Mouse (Mus musculus) small intestine, adult 2 months (tissue): ENCODE results near the gene Sh3kbp1. TPM values are rescaled to one million over a fixed set of nuclear protein-coding genes. Genes with fewer than 3 reads are reported as not detected.

ENCODE experiments used
- H3K27ac ChIP-seq: fragments of 200-500 bp; 2 replicates; pipeline ENCODE4 v1.5.1; 2012; ENCODE audit warnings: low read depth, low read length, control low read depth, inconsistent platforms; ENCODE audit not compliant: insufficient read depth
- H3K27me3 ChIP-seq: fragments of 200-500 bp; 2 replicates; pipeline ENCODE4 v1.6.1; 2012; ENCODE audit warnings: mild to moderate bottlenecking, moderate library complexity, low read length, inconsistent platforms; ENCODE audit not compliant: control insufficient read depth, insufficient read depth
- H3K36me3 ChIP-seq: fragments of 200-500 bp; 2 replicates; pipeline ENCODE4 v1.6.1; 2012; ENCODE audit warnings: mild to moderate bottlenecking, low read length, control low read depth, inconsistent platforms; ENCODE audit not compliant: control insufficient read depth, insufficient read depth
- H3K4me1 ChIP-seq: fragments of 200-500 bp; 2 replicates; pipeline ENCODE4 v1.6.1; 2012; ENCODE audit warnings: low read length, inconsistent platforms, mixed read lengths; ENCODE audit not compliant: control insufficient read depth, insufficient read depth, insufficient read length
- H3K4me3 ChIP-seq: fragments of 200-500 bp; 2 replicates; pipeline ENCODE4 v1.5.1; 2012; ENCODE audit warnings: low read depth, mild to moderate bottlenecking, control low read depth, inconsistent platforms, low read length, moderate library complexity
- CTCF ChIP-seq: fragments of 200-500 bp; IDR thresholded peaks from 2 replicates; pipeline ENCODE4 v1.5.1; 2012; ENCODE audit warnings: low read depth, mild to moderate bottlenecking, control low read depth, inconsistent platforms, low read length, moderate library complexity, mixed read lengths; ENCODE audit not compliant: insufficient replicate concordance, insufficient read length; ENCODE audit errors: extremely low read depth
- POLR2A ChIP-seq: fragments of 200-500 bp; IDR thresholded peaks from 2 replicates; pipeline ENCODE4 v1.6.1; 2012; ENCODE audit warnings: low read depth, mild to moderate bottlenecking, control low read depth, inconsistent platforms, low read length, moderate library complexity
- WGBS: fragments of 180-500 bp; shearing (Covaris S2); methylation state at CpG from one replicate; pipeline ENCODE4 v1.1.7; 2018; 5-methylcytosine and 5-hydroxymethylcytosine counted together
- polyA plus RNA-seq: library from polyadenylated mRNA; depleted of rRNA; stranded (reverse); fragments of >200 nt; gene quantifications from 2 replicates; pipeline ENCODE4 v1.2.3, GENCODE M21; 2012

Gene Sh3kbp1
- polyA plus RNA-seq, 1 experiment, result 4.4 TPM

DNA sequence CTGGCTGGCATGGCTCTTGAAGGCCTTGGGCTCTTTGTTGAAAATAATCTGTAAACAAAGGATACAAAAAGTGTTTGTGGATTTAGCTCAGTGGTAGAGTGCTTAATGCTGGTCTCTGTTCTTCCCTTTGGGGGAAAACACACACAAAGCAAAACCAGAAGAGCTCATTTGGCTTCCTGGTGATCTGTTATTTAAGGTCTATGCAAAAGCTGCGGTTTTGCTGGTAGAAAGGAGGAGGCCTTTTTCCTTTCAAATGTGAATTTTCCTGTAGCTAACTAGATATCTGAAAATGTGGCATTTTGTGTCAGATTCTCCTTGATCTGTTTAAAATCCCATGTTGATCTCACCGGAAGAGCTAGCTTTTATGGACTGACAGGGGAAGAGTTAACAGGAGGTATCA, 141.9 kb downstream of the Sh3kbp1 start:
- no peaks in the 10 kb centered on the region for H3K27me3 ChIP-seq
- no peaks in the 10 kb centered on the region for H3K4me1 ChIP-seq
- no peak overlapping the region for H3K4me3 ChIP-seq
- H3K27ac ChIP-seq, result no peak overlapping the region
- TF ChIP-seq POLR2A (no peak), CTCF (no peak)
- WGBS, result 62% methylated on average over 2 of the region's 2 CpGs
- no peaks in the 10 kb centered on the region for H3K36me3 ChIP-seq

DNA sequence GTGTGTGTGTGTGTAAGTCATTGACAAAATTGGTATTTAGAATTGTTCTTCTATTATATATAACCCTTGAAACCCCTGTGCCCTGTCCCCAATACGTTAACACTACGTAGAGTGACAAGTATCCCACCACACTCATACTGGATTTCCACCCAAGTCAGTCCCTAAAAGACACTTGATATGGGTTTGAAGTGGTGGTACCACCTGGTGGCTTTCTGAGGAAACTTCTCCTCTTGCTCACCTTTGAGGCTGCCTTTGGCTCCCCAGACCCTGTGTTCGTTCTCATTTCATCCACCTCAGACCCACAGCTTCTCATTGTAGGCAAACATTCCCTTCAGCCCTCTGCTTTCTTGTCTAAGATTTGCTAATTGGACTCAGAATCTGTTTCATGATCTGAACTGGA, 142.7 kb downstream of the Sh3kbp1 start:
- Histone ChIP-seq H3K4me3 (no peak overlapping the region), H3K4me1 (no peaks in the 10 kb centered on the region), H3K36me3 (no peaks in the 10 kb centered on the region), H3K27ac (no peak overlapping the region), H3K27me3 (no peaks in the 10 kb centered on the region)
- WGBS, result 82% methylated on average over 3 of the region's 3 CpGs
- no peak for TF ChIP-seq CTCF
- TF ChIP-seq POLR2A, result no peak

DNA sequence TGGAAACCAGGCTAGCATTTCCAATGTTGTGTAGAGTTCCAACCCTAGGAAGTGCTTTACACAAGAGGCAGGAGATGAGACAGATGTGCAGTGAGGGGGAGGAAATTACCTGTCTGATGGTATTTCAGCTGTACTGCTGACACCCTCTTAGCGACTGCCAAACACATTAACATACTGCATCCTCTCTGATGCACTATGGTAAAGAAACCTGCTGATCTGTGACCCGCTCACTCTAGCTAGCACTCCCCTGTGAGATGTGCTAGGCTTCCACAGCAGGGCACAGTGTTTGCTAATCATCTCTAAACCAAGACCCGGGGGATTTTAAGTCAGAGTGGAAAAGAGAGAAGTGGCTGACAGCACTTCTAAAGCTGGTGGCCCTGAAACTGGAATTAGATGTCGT, 145.1 kb downstream of the Sh3kbp1 start:
- TF ChIP-seq CTCF (no peak), POLR2A (no peak)

DNA sequence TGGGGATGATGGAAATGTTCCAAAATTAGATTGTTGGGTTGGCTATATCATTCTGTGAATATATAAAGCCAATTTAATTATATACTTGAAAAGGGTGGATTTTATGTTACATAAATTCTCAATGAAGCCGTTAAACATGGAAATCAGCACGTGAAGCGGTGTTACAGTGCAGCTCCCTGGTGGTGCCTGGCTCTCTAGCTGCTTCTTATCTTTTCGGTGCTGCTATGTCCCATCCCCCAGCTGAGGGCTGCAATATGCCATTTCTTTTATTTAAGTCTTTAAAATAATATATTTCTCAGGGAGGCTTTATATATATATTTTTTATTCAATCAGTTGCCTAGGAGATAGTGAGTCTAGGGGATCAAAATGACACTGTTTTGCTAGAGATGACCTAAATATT, 148.0 kb downstream of the Sh3kbp1 start:
- no peaks in the 10 kb centered on the region for H3K27me3 ChIP-seq
- WGBS, result 85% methylated on average over 4 of the region's 4 CpGs
- H3K4me3 ChIP-seq, result no peak overlapping the region
- no peaks in the 10 kb centered on the region for H3K36me3 ChIP-seq
- TF ChIP-seq CTCF (no peak), POLR2A (no peak)
- no peaks in the 10 kb centered on the region for H3K4me1 ChIP-seq
- H3K27ac ChIP-seq, result no peak overlapping the region

More for the DNA sequence above, 145.1 kb downstream of the Sh3kbp1 start:
- H3K27me3 ChIP-seq, result no peaks in the 10 kb centered on the region
- WGBS, result 68% methylated on average over 4 of the region's 4 CpGs
- H3K4me3 ChIP-seq, result no peak overlapping the region
- H3K36me3 ChIP-seq, result no peaks in the 10 kb centered on the region
- no peak overlapping the region for H3K27ac ChIP-seq
- H3K4me1 ChIP-seq, result no peaks in the 10 kb centered on the region

GRCm38 (mm10) chrX:159778787-159779186, 151.7 kb downstream of the Sh3kbp1 start:
- Histone ChIP-seq H3K4me3 (no peak overlapping the region), H3K27me3 (no peaks in the 10 kb centered on the region), H3K4me1 (no peaks in the 10 kb centered on the region), H3K27ac (no peak overlapping the region), H3K36me3 (no peaks in the 10 kb centered on the region)
- no peak for TF ChIP-seq POLR2A
- no peak for TF ChIP-seq CTCF
- WGBS, result 71% methylated on average over 1 of the region's 1 CpGs

DNA sequence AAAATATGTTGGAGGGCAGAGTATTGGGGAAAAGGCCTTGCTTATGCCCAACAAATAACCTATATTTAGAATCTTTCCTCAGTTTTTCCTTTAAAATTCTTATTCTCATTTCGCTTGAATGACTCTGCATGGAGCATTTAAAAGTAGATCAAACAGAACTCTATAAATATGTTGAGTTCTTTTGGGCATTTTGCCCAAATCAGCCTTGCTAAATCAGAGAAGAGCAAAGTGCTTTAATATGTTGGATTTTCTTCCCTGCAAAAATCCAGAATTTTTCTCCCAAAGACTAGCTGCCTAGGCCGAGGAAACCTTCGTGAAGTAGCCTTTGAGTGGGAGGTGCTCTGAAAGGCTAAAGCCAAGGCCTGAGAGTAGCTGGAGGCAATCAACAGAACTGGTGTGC, 163.4 kb downstream of the Sh3kbp1 start:
- no peak overlapping the region for H3K4me3 ChIP-seq
- no peaks in the 10 kb centered on the region for H3K27me3 ChIP-seq
- WGBS, result 69% methylated on average over 3 of the region's 3 CpGs
- no peak overlapping the region for H3K27ac ChIP-seq
- no peak for TF ChIP-seq POLR2A
- TF ChIP-seq CTCF, result no peak
- H3K4me1 ChIP-seq, result no peaks in the 10 kb centered on the region
- no peaks in the 10 kb centered on the region for H3K36me3 ChIP-seq

GRCm38 (mm10) chrX:159795603-159796002, 168.5 kb downstream of the Sh3kbp1 start:
- WGBS, result 23% methylated on average over 2 of the region's 2 CpGs
- no peak for TF ChIP-seq CTCF
- no peak for TF ChIP-seq POLR2A
- H3K27me3 ChIP-seq, result no peaks in the 10 kb centered on the region

DNA sequence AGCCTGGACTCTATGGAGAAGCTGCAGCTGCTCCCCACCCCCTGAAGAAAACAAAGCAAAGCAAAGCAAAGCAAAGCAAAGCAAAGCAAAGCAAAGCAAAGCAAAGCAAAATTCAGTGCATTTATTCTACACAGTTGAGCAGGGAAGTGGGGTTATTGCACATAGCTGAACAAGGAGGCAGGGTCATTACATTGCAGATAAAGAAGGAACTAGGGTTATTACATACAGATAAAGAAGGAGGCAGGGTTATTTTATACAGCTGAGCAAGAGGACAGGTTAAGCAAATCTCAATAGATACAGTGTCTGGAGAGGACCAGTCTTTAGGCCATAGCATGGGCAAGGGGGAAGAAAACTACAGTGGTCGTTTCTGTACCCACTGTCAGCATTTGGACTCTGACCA, 177.3 kb downstream of the Sh3kbp1 start:
- WGBS, result 18% methylated on average over 1 of the region's 1 CpGs
- H3K4me1 ChIP-seq, result 0 out of 2 replicates have a peak, but pooled peaks cover 2% of the 10 kb centered on the region
- H3K27me3 ChIP-seq, result no peaks in the 10 kb centered on the region
- H3K4me3 ChIP-seq, result no peak overlapping the region
- H3K27ac ChIP-seq, result no peak overlapping the region
- no peak for TF ChIP-seq CTCF
- TF ChIP-seq POLR2A, result no peak
- H3K36me3 ChIP-seq, result no peaks in the 10 kb centered on the region

More at GRCm38 (mm10) chrX:159795603-159796002, 168.5 kb downstream of the Sh3kbp1 start:
- no peak overlapping the region for H3K27ac ChIP-seq
- H3K4me3 ChIP-seq, result no peak overlapping the region
- H3K36me3 ChIP-seq, result no peaks in the 10 kb centered on the region
- no peaks in the 10 kb centered on the region for H3K4me1 ChIP-seq
